ENCODE assay signal across 8 mouse cellular contexts in genomic region chr19:7268722-7269090, GRCm38 (mm10). TPM values are rescaled to one million over a fixed set of nuclear protein-coding genes. Genes with fewer than 3 reads are reported as not detected.
A peak's percentile ranks its signal among the peaks of the same experiment; 100 is the strongest.
DNase-seq lines count a peak whose midpoint lies in the region; ATAC-seq and TF ChIP-seq lines count a peak whose summit lies in the region.

No protein-coding gene starts in this region.

- H3K9ac ChIP-seq in hindbrain, postnatal 0 days (replicated peaks; ENCODE audit: low read length), result peak overlapping the region; percentile 81
- peak overlapping the region; percentile 93 for H3K9ac ChIP-seq in limb, embryonic 13.5 days
- peak overlapping the region; percentile 98 for H3K9ac ChIP-seq in midbrain, embryonic 13.5 days (replicated peaks)
- H3K9ac ChIP-seq in stomach, embryonic 14.5 days (replicated peaks; ENCODE audit: low read depth, low read length), result peak overlapping the region; percentile 87

- H3K27me3 ChIP-seq in hindbrain, postnatal 0 days (ENCODE audit: insufficient read depth, low read length), result no peaks in the 10 kb centered on the region
- H3K27me3 ChIP-seq in limb, embryonic 13.5 days, result no peaks in the 10 kb centered on the region
- H3K27me3 ChIP-seq in midbrain, embryonic 13.5 days, result no peaks in the 10 kb centered on the region
- H3K27me3 ChIP-seq in stomach, embryonic 14.5 days (ENCODE audit: control insufficient read depth, insufficient read depth, low read length), result no peaks in the 10 kb centered on the region

- peak; percentile 19; the same call in 1 of the 2 replicates for ATAC-seq in hindbrain, postnatal 0 days
- ATAC-seq in limb, embryonic 13.5 days (ENCODE audit: low FRiP score, low read depth), result 0 out of 2 replicates have a peak, but pooled peaks have one; percentile 12
- peak; percentile 10 for ATAC-seq in midbrain, embryonic 13.5 days
- ATAC-seq in stomach, embryonic 14.5 days (ENCODE audit: insufficient number of reproducible peaks, insufficient read depth, low FRiP score, low read depth), result peak; percentile 8; the same call in 1 of the 2 replicates

- DNase-seq in right cerebral cortex, postnatal 10 days (ENCODE audit: low spot score in 2 of 2), result peak; percentile 77 to 80
- DNase-seq in right cerebral cortex, adult 18-20 months, result no peak
- peak; percentile 86 to 94 for DNase-seq in cerebellum, postnatal 14 days
- peak; percentile 58 to 68 for DNase-seq in gastrocnemius, adult 8-10 months (ENCODE audit: low spot score in 2 of 2)
- peak; percentile 80 for DNase-seq in hindbrain, postnatal 0 days (ENCODE audit: low spot score)

- H3K4me2 ChIP-seq in hindbrain, postnatal 0 days (ENCODE audit: low read depth, low read length), result peak overlapping the region; percentile 77
- H3K4me2 ChIP-seq in limb, embryonic 13.5 days (replicated peaks), result peak overlapping the region; percentile 92
- peak overlapping the region; percentile 86 for H3K4me2 ChIP-seq in midbrain, embryonic 13.5 days (replicated peaks)
- H3K4me2 ChIP-seq in stomach, embryonic 14.5 days (replicated peaks; ENCODE audit: low read depth, low read length), result peak overlapping the region; percentile 87

- H3K36me3 ChIP-seq in hindbrain, postnatal 0 days (ENCODE audit: insufficient read depth, low read length), result peaks cover 15% of the 10 kb centered on the region; the same call in 1 of the 2 replicates
- H3K36me3 ChIP-seq in limb, embryonic 13.5 days, result peaks cover 35% of the 10 kb centered on the region
- H3K36me3 ChIP-seq in midbrain, embryonic 13.5 days, result peaks cover 35% of the 10 kb centered on the region
- peaks cover 15% of the 10 kb centered on the region for H3K36me3 ChIP-seq in stomach, embryonic 14.5 days (ENCODE audit: control insufficient read depth, insufficient read depth, low read length)

- no peaks in the 10 kb centered on the region for H3K9me3 ChIP-seq in hindbrain, postnatal 0 days (ENCODE audit: low read length)
- no peaks in the 10 kb centered on the region for H3K9me3 ChIP-seq in limb, embryonic 13.5 days
- no peaks in the 10 kb centered on the region for H3K9me3 ChIP-seq in midbrain, embryonic 13.5 days
- no peaks in the 10 kb centered on the region for H3K9me3 ChIP-seq in stomach, embryonic 14.5 days (ENCODE audit: control insufficient read depth, low read depth, low read length)

- peak; percentile 76 for TF ChIP-seq CTCF in hindbrain, postnatal 0 days (IDR thresholded peaks at IDR 0.05; ENCODE audit: low read depth)

- H3K4me3 ChIP-seq in hindbrain, postnatal 0 days (ENCODE audit: low read length), result peak overlapping the region; percentile 64
- H3K4me3 ChIP-seq in limb, embryonic 13.5 days, result peak overlapping the region; percentile 84
- peak overlapping the region; percentile 69 for H3K4me3 ChIP-seq in midbrain, embryonic 13.5 days (replicated peaks)
- H3K4me3 ChIP-seq in stomach, embryonic 14.5 days (ENCODE audit: low read depth, low read length), result peak overlapping the region; percentile 87

- WGBS in hindbrain, postnatal 0 days, result under 1% methylated on average over 29 of the region's 30 CpGs
- WGBS in limb, embryonic 13.5 days, result under 1% methylated on average over 28 of the region's 30 CpGs
- under 1% methylated on average over 30 of the region's 30 CpGs for WGBS in midbrain, embryonic 13.5 days
- WGBS in stomach, embryonic 14.5 days, result under 1% methylated on average over 30 of the region's 30 CpGs

- H3K4me1 ChIP-seq in hindbrain, postnatal 0 days (ENCODE audit: insufficient read depth, low read length), result peaks cover 37% of the 10 kb centered on the region
- peaks cover 58% of the 10 kb centered on the region for H3K4me1 ChIP-seq in limb, embryonic 13.5 days
- peaks cover 78% of the 10 kb centered on the region for H3K4me1 ChIP-seq in midbrain, embryonic 13.5 days (replicated peaks)
- H3K4me1 ChIP-seq in stomach, embryonic 14.5 days (ENCODE audit: control insufficient read depth, insufficient read depth, low read length), result peaks cover 48% of the 10 kb centered on the region

- H3K27ac ChIP-seq in hindbrain, postnatal 0 days, result peak overlapping the region; percentile 92
- peak overlapping the region; percentile 96 for H3K27ac ChIP-seq in limb, embryonic 13.5 days
- peak overlapping the region; percentile 99 for H3K27ac ChIP-seq in midbrain, embryonic 13.5 days
- H3K27ac ChIP-seq in stomach, embryonic 14.5 days (ENCODE audit: low read length), result peak overlapping the region; percentile 94

RNA-seq across cellular contexts. Expression of gene Rcor2, which starts 1.6 kb away (rescaled TPM):
- total RNA-seq in gastrocnemius, adult 8-10 months (2022), result 1 to 10 TPM; 1.8 to 4.2 (median 2.1) TPM
- total RNA-seq in hindbrain, postnatal 0 days (2014; rRNA removed), result 73.2 and 91.7 TPM in 2 replicates
- 14.8 and 16.6 TPM in 2 replicates for polyA plus RNA-seq in hindbrain, postnatal 0 days (2015; fragmentation: Nextera tagmentation; extraction: Ambion mirVana)
- 24.9 and 25.0 TPM in 2 replicates for polyA plus RNA-seq in limb, embryonic 13.5 days (2015; fragmentation: Nextera tagmentation; extraction: Ambion mirVana)
- polyA plus RNA-seq in midbrain, embryonic 13.5 days (2015; fragmentation: Nextera tagmentation; extraction: Ambion mirVana), result 41.1 and 52.8 TPM in 2 replicates
- polyA plus RNA-seq in stomach, embryonic 14.5 days (2014; fragmentation: Nextera tagmentation; extraction: Ambion mirVana), result 8.4 and 10.2 TPM in 2 replicates

RNA-seq across cellular contexts. Expression of gene Naa40, which starts 27.7 kb away (rescaled TPM):
- total RNA-seq in gastrocnemius, adult 8-10 months (2022), result 10 to 100 TPM in 3 of 4 experiments, 1 to 10 TPM in 1; 9.2 to 12.4 (median 11.2) TPM
- total RNA-seq in hindbrain, postnatal 0 days (2014; rRNA removed), result 56.5 and 59.7 TPM in 2 replicates
- polyA plus RNA-seq in hindbrain, postnatal 0 days (2015; fragmentation: Nextera tagmentation; extraction: Ambion mirVana), result 42.7 and 42.8 TPM in 2 replicates
- polyA plus RNA-seq in limb, embryonic 13.5 days (2015; fragmentation: Nextera tagmentation; extraction: Ambion mirVana), result 58.0 and 60.1 TPM in 2 replicates
- polyA plus RNA-seq in midbrain, embryonic 13.5 days (2015; fragmentation: Nextera tagmentation; extraction: Ambion mirVana), result 73.7 and 74.6 TPM in 2 replicates
- 59.4 and 59.6 TPM in 2 replicates for polyA plus RNA-seq in stomach, embryonic 14.5 days (2014; fragmentation: Nextera tagmentation; extraction: Ambion mirVana)

RNA-seq across cellular contexts. Expression of gene Cox8a, which starts 51.3 kb away (rescaled TPM):
- 100 to 1,000 TPM in 1 of 4 experiments, 10 to 100 TPM in 3; 68.4 to 103 (median 82.9) TPM for total RNA-seq in gastrocnemius, adult 8-10 months (2022)
- total RNA-seq in hindbrain, postnatal 0 days (2014; rRNA removed), result 1,715 and 1,845 TPM in 2 replicates
- polyA plus RNA-seq in hindbrain, postnatal 0 days (2015; fragmentation: Nextera tagmentation; extraction: Ambion mirVana), result 2,044 and 2,080 TPM in 2 replicates
- 734 and 747 TPM in 2 replicates for polyA plus RNA-seq in limb, embryonic 13.5 days (2015; fragmentation: Nextera tagmentation; extraction: Ambion mirVana)
- polyA plus RNA-seq in midbrain, embryonic 13.5 days (2015; fragmentation: Nextera tagmentation; extraction: Ambion mirVana), result 750 and 771 TPM in 2 replicates
- polyA plus RNA-seq in stomach, embryonic 14.5 days (2014; fragmentation: Nextera tagmentation; extraction: Ambion mirVana), result 1,044 and 1,144 TPM in 2 replicates
